Mouse (Mus musculus) cortical plate, adult 2 months (tissue): ENCODE measurements around the gene Ifit2.
"Not testable (repeated sequence)": the region's sequence is repeated elsewhere in the genome, so short reads cannot be mapped to it uniquely, and the experiment has no call there.

Experiments used
- CTCF ChIP-seq: fragments of 200-500 bp; IDR thresholded peaks from 2 replicates; pipeline ENCODE4 v1.5.1; 2011; ENCODE audit warnings: mild to moderate bottlenecking, control low read depth, low read length; ENCODE audit not compliant: insufficient read depth; ENCODE audit errors: extremely low read depth
- POLR2A ChIP-seq: fragments of 200-500 bp; IDR thresholded peaks from 2 replicates; pipeline ENCODE4 v1.6.1; 2011; ENCODE audit warnings: mild to moderate bottlenecking, low read length, control low read depth; ENCODE audit not compliant: insufficient read depth; ENCODE audit errors: extremely low read depth

GRCm38 (mm10) chr19:34607237-34608051, 57.0 kb downstream of the Ifit2 start, which contains the start of gene Ifit3b:
- not testable (repeated sequence) for TF ChIP-seq POLR2A, CTCF
